Mouse (Mus musculus) monocyte, adult 2 months (primary cell): ENCODE measurements around the gene Pde4a.

Experiments
- DNase-seq, 2 experiments: peaks; one replicate each; pipeline ENCODE4 v3.0.0; 2022; ENCODE audit warnings: low spot score in 2 of 2, low read depth in 1 of 2

Pde4a gene

GRCm38 (mm10) chr9:21148427-21148826, 17.1 kb upstream of the Pde4a start:
- DNase-seq = no peak

GRCm38 (mm10) chr9:21149077-21149653, 16.3 kb upstream of the Pde4a start:
- no peak for DNase-seq

- DNase-seq = peak; percentile 78 to 84
Observed at GRCm38 (mm10) chr9:21149654-21150419, 15.7 kb upstream of the Pde4a start, which contains the start of gene Cdc37. Gene Cdc37 (minus strand): TSS chr9:21149982.

- DNase-seq = no peak
Observed at GRCm38 (mm10) chr9:21152715-21153114, 12.8 kb upstream of the Pde4a start.

- no peak for DNase-seq
Observed at GRCm38 (mm10) chr9:21153331-21153730, 12.2 kb upstream of the Pde4a start.

DNA sequence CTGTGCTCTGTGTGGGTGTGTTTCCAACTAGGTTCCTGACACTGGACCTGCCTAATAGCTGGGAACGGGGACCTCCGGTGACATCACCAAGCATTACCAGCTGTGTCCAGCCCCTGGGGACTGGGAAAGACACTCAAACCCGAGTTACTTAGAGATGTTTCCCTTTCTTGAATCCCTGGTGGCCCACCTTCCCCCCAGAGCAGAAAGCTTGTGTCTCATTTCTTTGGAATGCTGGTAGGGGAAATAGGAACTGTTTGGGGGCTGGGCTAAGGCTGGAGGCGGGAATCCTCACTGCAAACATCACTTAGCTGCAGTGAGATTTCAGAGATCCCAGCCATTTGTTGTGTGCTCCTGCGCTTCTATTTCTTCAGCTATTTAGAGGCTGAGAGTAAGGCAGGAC, 11.7 kb upstream of the Pde4a start:
- DNase-seq = no peak

- DNase-seq = no peak
Observed at GRCm38 (mm10) chr9:21154787-21155186, 10.7 kb upstream of the Pde4a start.

DNA sequence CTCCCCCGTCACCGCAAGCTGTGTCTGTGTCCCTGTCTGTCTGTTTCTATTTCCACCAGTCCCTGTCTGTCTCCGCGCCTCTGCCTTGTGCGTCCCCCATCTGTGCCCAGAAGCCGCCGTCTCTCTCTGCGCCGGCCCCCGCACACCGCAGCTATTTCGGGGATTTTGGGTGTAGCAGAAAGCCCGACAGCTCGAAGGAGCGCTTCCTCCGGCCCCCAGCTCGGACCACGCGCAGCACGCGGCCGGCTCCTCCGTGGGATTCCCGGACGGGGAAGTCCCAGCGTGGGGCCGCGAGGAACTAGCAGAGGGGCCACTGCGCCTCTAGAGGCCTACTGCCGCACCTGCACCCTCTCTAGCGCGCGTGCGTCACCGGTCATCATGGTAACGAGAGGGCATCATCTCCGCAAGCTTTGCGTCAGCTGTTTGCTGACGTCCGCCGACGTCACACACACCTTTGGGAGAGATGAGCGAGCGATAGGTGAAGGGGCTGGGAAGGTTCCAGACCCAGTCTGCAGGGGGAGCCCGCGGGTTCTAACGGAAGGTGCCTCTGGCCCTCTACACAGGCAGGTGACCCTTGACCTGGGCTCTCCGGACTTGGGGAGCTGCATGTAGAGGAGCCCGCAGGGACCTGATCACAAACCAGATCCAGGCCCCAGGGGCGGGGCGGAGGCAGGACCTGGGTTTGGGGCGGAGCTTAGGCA, 4.2 kb upstream of the Pde4a start:
- peak; percentile 72 to 93 for DNase-seq

DNA sequence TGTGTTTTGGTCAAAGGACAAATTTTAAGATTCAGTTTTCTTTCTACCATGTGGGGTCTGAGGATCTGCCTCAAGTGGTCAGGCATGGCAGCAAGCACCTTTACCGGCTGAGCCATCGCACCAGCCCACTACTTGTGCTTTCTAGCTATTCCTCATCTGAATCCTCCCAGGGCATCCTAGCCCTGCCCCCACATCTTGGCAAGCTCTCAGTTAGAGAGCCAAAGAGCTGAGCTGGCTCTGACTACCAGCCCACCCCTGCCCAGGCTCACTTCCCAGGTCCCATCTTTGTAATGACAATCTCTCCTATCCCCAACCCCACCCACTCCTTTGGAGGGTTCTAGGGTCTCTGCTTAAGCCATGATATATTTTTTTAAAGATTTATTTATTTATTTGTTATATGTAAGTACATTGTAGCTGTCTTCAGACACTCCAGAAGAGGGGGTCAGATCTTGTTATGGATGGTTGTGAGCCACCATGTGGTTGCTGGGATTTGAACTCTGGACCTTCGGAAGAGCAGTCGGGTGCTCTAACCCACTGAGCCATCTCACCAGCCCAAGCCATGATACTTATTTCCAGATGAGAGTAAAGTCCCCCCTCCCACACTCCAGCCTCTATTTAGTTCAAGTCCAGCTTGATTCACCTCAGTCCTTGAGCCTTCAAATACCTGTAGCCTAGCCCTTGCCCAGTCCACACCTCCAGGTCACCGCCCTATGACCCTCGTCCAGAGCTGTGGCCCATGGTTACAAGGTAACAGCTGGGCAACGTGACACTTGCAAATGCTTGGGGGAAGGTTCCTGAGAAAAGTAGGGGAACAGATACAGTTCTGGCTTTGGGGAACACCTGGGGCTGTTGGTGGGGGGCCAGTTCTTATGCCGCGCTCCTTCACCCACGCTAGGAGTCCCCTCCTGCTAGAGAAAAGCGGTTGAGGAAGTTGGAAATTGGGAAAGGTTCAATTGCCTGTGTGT, 2.1 kb upstream of the Pde4a start:
- no peak for DNase-seq

DNA sequence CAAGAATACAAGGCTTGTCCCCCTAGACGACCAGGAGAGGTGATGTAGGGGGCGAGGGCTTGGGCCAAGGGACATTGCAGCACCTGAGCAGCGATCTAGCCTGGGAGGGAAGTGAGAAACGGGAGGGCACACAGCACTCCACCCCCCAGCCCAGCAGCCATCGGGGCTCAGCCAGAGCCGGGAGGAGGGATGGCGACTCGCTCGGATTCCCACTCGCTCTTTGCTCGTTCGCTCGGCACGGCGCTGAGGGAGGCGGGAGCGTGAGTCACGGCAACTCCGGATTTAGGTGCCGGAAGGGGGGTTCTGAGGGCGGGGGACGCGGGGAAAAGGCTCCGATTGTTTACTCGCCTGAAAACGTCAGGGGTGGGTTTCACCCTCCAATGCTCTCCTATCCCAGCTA, 1.4 kb upstream of the Pde4a start:
- DNase-seq = no peak

DNA sequence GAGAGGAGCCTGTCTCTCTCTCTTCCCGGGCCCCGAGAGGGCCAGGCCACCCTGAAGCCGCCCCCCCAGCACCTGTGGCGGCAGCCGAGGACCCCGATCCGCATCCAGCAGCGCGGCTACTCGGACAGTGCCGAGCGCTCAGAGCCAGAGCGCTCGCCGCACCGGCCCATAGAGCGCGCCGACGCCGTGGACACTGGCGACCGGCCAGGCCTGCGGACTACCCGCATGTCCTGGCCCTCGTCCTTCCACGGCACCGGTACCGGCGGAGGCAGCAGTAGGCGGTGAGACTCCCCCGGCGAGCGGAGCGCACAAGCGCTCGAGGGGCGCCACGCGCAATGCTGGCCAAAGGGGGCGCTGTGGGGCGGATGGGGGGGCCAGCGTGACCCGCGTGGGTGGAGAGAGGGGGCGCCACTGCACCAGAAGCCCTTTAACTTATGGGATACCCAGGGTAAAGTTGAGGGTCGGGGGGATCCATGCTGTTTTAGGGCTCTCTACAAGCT, 488 bp downstream of the Pde4a start:
- DNase-seq = no peak

- DNase-seq = no peak
Observed at GRCm38 (mm10) chr9:21166516-21166915, 1.0 kb downstream of the Pde4a start.

DNA sequence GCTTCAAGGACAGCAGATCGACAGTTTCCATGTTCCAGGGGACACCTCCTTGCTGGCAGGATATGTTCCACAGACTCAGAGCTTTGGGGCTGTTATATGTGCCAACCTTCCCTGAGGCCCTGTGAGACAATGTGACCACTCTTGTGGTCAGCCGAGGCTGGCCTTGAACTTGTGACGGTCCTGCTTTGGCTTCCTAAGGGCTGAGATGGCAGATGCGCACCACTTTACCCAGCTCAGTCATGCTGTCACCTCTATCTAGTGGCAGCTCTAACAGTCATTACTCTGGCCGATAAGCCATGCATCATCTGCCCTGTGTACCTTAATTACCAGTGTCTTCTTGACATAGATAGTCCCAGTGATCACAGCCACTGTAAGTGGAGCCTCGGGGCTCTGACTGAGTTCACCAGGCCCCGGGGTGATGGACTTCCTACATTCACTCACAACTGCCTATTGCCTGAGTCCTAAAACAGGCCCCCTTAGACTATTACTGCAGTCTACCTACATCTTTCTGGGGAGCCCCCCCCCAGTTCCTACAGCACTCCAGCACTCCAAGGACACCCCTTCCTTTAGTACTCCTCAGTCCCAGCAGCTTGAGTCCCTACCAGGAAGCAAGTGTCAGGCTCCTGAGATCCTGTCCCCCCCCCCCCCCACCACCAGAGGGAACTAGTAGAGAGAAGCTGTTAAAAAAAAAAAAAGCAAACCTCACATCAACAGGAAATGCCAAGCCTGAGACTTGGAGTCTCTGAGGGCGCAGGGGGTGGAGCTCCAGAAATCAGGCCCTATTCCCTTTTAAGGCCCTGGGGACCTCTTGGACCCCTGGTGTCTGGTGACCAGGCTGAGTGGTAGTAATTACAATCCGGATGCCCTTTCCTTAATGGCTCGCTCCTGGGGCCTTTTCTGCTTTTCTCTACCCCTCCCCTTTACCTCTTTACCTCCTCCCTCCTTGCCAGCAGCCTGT, 1.9 kb downstream of the Pde4a start:
- no peak for DNase-seq

DNA sequence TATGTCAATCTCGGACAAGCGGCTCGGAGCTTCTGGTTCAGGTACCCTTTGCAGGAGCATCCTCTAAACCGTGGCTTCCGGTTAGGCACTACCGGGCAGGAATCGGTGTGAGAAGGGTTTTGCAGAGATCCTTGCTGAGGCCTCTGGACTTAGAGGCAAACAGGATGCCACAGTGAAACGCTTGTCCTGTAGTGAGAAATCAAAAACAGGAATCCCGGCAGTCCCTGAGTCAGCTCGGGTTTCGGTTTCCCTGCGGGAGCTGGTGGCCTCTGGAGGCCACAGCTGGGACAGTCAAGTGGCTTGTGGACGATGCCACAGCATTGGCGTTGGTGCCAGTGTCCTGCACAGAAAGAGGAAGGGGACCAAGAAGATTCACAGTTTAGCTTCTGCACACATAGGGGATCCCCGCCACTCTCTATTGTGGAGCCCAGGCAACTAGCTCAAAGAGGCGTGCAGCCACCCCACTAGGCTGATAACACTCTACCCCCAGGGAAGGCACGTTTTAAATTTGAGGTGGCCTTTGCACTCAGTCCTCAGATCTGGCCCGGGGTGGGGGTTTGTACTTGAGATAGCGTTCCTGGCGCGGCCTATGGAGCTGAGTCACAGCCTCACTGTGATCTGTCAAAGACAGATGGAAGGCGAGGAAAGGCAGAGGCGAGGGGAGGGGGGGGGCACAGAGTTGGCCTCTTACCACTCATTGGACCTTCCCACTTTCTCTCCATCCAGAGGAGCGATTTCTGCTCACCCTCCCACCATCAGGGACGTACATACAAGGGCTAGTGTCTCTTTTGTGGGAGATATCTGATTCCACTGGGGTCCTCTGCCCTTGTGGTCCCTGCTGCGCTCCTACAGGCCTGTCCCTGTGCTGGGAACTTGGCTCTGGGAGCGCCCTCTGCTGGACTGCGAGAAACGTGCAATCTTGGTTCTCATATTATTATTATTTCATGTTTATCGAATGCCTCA, 2.9 kb downstream of the Pde4a start:
- peak; percentile 74 to 78 for DNase-seq

GRCm38 (mm10) chr9:21169157-21169556, 3.6 kb downstream of the Pde4a start:
- no peak for DNase-seq

- no peak for DNase-seq
Observed at GRCm38 (mm10) chr9:21172364-21172763, 6.8 kb downstream of the Pde4a start.

DNA sequence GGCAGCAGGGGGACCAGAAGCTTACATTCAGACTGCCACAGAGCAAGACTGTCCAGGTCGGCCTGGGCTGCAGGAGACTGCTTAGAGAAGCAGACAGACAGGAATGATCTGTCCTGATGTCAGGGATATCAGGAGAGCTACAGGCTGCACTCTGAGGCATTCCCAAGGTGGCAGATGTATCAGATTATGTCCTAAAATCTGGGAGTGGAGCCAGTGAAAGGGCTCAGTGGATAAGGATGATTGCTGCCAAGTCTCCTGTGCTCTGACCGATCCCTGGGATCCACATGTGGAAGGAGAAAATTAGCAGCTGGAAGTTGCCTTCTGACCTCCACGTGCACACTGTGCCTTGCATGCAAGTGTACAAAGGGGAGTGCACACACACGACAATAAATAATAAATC, 14.9 kb downstream of the Pde4a start:
- no peak for DNase-seq

GRCm38 (mm10) chr9:21180841-21181240, 15.3 kb downstream of the Pde4a start:
- no peak for DNase-seq
